Mouse (Mus musculus): ENCODE results near the gene Fsd2. TPM values are rescaled to one million over a fixed set of nuclear protein-coding genes. Genes with fewer than 3 reads are reported as not detected.

The Fsd2 gene
- polyA plus RNA-seq, 1 experiment from 2014 or later: 0.27 TPM

DNA sequence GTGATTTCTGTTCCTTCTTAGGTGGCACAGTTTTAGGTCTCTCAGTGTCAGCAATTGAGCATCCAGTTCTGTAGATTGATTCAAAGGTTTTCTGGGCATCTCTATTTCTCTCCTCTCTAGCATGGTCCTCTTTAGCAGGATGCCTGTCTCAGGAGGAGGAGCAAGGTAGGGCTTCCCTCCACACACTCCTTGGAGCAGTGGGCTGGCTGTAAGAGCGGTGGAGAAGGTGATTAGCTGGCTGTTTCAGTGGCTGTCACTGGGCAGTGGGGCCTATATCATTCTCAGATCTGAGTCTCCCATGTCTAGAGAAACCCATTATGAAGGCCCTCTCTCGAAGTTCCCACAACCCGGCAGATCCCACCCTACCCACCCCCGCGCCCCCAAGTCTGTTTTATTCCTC is 652 bp upstream of the Fsd2 start:
- H3K36me3 ChIP-seq (ENCODE audit: insufficient read depth, low read length): no peaks in the 10 kb centered on the region
- no peak overlapping the region for H3K27ac ChIP-seq (ENCODE audit: low read length)
- no peak for ATAC-seq (ENCODE audit: low FRiP score, low TSS enrichment)
- H3K4me3 ChIP-seq (ENCODE audit: low read length): no peak overlapping the region
- H3K9ac ChIP-seq (replicated peaks; ENCODE audit: low read length): no peak overlapping the region
- H3K4me2 ChIP-seq (replicated peaks; ENCODE audit: low read depth, low read length): no peak overlapping the region
- WGBS: 85% methylated on average over 5 of the region's 5 CpGs
- no peaks in the 10 kb centered on the region for H3K9me3 ChIP-seq (ENCODE audit: low read length)
- H3K4me1 ChIP-seq (ENCODE audit: insufficient read depth, low read length): peaks cover 5% of the 10 kb centered on the region; the same call in 1 of the 2 replicates
- no peaks in the 10 kb centered on the region for H3K27me3 ChIP-seq (ENCODE audit: insufficient read depth, low read length)

GRCm38 (mm10) chr7:81566332-81566731 is 412 bp downstream of the Fsd2 start:
- Histone ChIP-seq H3K4me3 (ENCODE audit: low read length) (no peak overlapping the region), H3K4me1 (ENCODE audit: insufficient read depth, low read length) (no peaks in the 10 kb centered on the region), H3K9me3 (ENCODE audit: low read length) (no peaks in the 10 kb centered on the region), H3K4me2 (replicated peaks; ENCODE audit: low read depth, low read length) (no peak overlapping the region), H3K36me3 (ENCODE audit: insufficient read depth, low read length) (no peaks in the 10 kb centered on the region), H3K9ac (replicated peaks; ENCODE audit: low read length) (no peak overlapping the region), H3K27me3 (ENCODE audit: insufficient read depth, low read length) (no peaks in the 10 kb centered on the region), H3K27ac (ENCODE audit: low read length) (no peak overlapping the region)
- ATAC-seq (ENCODE audit: low FRiP score, low TSS enrichment): no peak
- WGBS: 84% methylated on average over 4 of the region's 4 CpGs

DNA sequence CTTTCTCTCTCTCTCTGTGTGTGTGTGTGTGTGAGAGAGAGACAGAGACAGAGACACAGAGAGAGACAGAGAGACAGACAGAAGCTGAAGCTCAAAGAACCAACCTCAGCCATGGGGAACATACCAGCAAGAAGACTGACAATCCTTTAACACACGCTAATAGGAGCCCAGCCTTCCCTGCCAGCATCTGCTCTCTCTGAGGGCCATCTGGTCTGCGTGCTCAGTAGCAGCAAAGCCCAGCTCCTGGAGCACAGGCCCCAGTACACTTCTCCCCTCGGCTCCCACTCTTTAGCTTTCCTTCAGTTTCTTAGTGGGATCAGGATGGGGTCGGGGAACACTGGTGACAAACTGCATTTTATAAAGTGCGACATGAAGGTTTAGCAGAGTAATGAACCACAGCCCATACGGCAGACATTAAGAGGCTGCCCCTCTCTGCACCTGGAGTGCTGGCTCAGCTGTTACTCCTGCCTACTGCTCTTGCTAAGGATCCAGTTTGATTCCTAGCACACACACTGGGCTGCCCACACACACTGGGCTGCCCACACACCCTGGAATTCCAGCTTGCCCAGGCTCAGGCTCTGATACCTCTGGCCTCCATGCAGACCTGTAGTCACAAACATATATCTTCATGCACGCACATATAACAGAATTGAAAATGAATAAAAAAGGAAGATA is 1.2 kb downstream of the Fsd2 start:
- ATAC-seq (ENCODE audit: low FRiP score, low TSS enrichment): no peak
- Histone ChIP-seq H3K27me3 (ENCODE audit: insufficient read depth, low read length) (no peaks in the 10 kb centered on the region), H3K27ac (ENCODE audit: low read length) (no peak overlapping the region), H3K4me3 (ENCODE audit: low read length) (no peak overlapping the region), H3K4me2 (replicated peaks; ENCODE audit: low read depth, low read length) (no peak overlapping the region), H3K9ac (replicated peaks; ENCODE audit: low read length) (no peak overlapping the region), H3K36me3 (ENCODE audit: insufficient read depth, low read length) (no peaks in the 10 kb centered on the region), H3K4me1 (ENCODE audit: insufficient read depth, low read length) (no peaks in the 10 kb centered on the region), H3K9me3 (ENCODE audit: low read length) (no peaks in the 10 kb centered on the region)
- WGBS: 66% methylated on average over 7 of the region's 7 CpGs

GRCm38 (mm10) chr7:81564766-81565165 is 2.0 kb downstream of the Fsd2 start:
- 79% methylated on average over 7 of the region's 7 CpGs for WGBS
- Histone ChIP-seq H3K27ac (ENCODE audit: low read length) (no peak overlapping the region), H3K4me3 (ENCODE audit: low read length) (no peak overlapping the region), H3K27me3 (ENCODE audit: insufficient read depth, low read length) (no peaks in the 10 kb centered on the region), H3K36me3 (ENCODE audit: insufficient read depth, low read length) (no peaks in the 10 kb centered on the region), H3K9ac (replicated peaks; ENCODE audit: low read length) (no peak overlapping the region), H3K4me2 (replicated peaks; ENCODE audit: low read depth, low read length) (no peak overlapping the region), H3K4me1 (ENCODE audit: insufficient read depth, low read length) (no peaks in the 10 kb centered on the region), H3K9me3 (ENCODE audit: low read length) (no peaks in the 10 kb centered on the region)
- ATAC-seq (ENCODE audit: low FRiP score, low TSS enrichment): no peak

DNA sequence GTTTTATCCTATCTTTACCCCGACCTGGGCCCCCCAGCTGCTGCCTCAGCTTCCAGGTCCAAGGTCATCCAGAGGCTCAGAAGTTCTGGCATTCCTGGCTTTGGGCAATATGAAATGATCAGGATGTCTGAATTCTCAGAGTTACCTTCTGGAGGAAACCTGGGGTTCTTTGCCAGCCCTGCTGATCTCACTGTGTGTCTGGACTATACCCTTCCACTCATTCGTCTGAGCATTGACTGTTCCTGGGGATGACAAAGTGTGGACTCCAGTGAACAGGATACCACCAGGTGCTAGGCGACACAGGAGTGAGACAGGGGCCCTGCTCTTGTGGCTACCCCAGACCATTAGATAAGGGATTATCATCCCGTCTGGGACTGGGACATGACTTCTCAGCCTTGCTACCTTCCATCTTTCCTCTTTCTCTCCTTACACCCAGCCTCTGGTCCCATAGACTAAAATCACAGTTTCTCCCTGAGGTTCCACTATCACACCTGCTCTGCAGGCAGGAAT is 3.2 kb downstream of the Fsd2 start:
- H3K9ac ChIP-seq (replicated peaks; ENCODE audit: low read length): no peak overlapping the region
- H3K27ac ChIP-seq (ENCODE audit: low read length): no peak overlapping the region
- H3K4me2 ChIP-seq (replicated peaks; ENCODE audit: low read depth, low read length): no peak overlapping the region
- H3K4me1 ChIP-seq (ENCODE audit: insufficient read depth, low read length): no peaks in the 10 kb centered on the region
- 75% methylated on average over 4 of the region's 4 CpGs for WGBS
- no peak for ATAC-seq (ENCODE audit: low FRiP score, low TSS enrichment)
- H3K27me3 ChIP-seq (ENCODE audit: insufficient read depth, low read length): no peaks in the 10 kb centered on the region
- no peaks in the 10 kb centered on the region for H3K9me3 ChIP-seq (ENCODE audit: low read length)
- H3K4me3 ChIP-seq (ENCODE audit: low read length): no peak overlapping the region
- no peaks in the 10 kb centered on the region for H3K36me3 ChIP-seq (ENCODE audit: insufficient read depth, low read length)

DNA sequence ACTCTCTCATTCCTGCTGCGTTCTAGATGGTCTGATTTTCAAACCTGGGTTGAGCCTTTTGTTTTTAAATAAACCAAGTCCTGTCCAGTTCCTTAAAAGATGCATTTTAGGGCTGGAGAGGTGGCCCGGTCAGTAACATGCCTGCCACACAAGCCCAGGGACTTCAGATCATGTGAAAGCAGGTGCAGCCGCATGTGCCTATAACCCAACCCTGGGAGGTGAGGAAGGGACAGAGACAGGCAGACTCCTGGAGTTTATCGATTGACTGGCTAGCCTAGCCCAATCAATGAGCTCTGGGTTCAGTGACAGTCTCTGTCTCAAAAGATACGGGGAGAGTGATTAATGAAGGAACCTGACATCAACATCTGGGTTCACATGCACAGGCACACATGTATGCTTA is 5.5 kb downstream of the Fsd2 start:
- Histone ChIP-seq H3K9me3 (ENCODE audit: low read length) (no peaks in the 10 kb centered on the region), H3K4me2 (replicated peaks; ENCODE audit: low read depth, low read length) (no peak overlapping the region), H3K4me1 (ENCODE audit: insufficient read depth, low read length) (no peaks in the 10 kb centered on the region), H3K4me3 (ENCODE audit: low read length) (no peak overlapping the region), H3K9ac (replicated peaks; ENCODE audit: low read length) (no peak overlapping the region), H3K36me3 (ENCODE audit: insufficient read depth, low read length) (no peaks in the 10 kb centered on the region), H3K27me3 (ENCODE audit: insufficient read depth, low read length) (no peaks in the 10 kb centered on the region), H3K27ac (ENCODE audit: low read length) (no peak overlapping the region)
- ATAC-seq (ENCODE audit: low FRiP score, low TSS enrichment): no peak
- WGBS: 82% methylated on average over 5 of the region's 5 CpGs

DNA sequence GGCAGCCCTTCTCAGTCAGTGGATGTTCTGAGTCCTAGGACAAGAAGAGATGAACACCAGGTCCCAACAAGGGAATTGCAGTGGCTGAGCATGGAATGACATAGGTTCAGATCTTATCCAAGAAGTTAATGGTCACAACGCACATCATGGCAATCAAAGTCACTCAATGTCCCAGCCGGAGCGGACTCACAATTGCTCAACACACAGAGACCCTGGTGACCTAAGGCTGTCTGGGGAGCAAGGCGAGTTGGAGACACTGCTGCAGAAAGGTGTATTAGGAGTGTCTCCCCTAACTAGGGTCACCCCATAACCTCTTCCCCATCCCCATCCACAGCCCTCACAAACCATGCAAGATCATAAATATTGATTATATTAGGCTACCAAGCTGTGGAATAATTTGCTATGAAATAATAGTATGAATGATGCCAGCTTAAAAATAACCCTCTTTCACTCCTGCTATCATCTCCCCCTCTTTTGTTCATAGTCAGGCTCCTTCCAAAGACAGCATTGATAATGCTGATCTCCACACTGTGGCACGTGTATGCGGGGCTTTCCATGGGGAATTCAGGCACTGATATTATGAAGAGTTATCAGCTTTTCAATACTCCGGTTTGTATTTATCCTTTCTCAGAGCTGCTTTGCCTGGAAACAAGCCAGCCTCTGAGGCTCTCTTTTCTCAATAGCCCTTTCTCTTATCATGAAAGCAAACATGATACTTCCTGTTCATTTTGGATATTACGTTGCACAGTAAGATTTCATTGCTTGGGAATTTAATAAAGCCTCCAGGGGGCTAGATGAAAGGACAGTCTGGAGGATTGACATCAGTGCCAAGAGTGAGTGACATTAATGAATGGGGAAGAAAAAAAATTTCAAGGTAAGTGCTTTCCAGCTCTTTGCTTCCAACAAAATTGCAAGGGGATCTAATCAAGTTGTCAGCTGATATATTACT is 6.4 kb downstream of the Fsd2 start:
- WGBS: 66% methylated on average over 8 of the region's 8 CpGs
- no peaks in the 10 kb centered on the region for H3K36me3 ChIP-seq (ENCODE audit: insufficient read depth, low read length)
- H3K9me3 ChIP-seq (ENCODE audit: low read length): no peaks in the 10 kb centered on the region
- no peaks in the 10 kb centered on the region for H3K4me1 ChIP-seq (ENCODE audit: insufficient read depth, low read length)
- no peaks in the 10 kb centered on the region for H3K27me3 ChIP-seq (ENCODE audit: insufficient read depth, low read length)
- H3K4me3 ChIP-seq (ENCODE audit: low read length): no peak overlapping the region
- ATAC-seq (ENCODE audit: low FRiP score, low TSS enrichment): no peak
- no peak overlapping the region for H3K4me2 ChIP-seq (replicated peaks; ENCODE audit: low read depth, low read length)
- no peak overlapping the region for H3K9ac ChIP-seq (replicated peaks; ENCODE audit: low read length)
- no peak overlapping the region for H3K27ac ChIP-seq (ENCODE audit: low read length)

- H3K27me3 ChIP-seq (ENCODE audit: insufficient read depth, low read length): no peaks in the 10 kb centered on the region
- ATAC-seq (ENCODE audit: low FRiP score, low TSS enrichment): no peak
- H3K4me2 ChIP-seq (replicated peaks; ENCODE audit: low read depth, low read length): no peak overlapping the region
- no peaks in the 10 kb centered on the region for H3K4me1 ChIP-seq (ENCODE audit: insufficient read depth, low read length)
- H3K9me3 ChIP-seq (ENCODE audit: low read length): no peaks in the 10 kb centered on the region
- no peaks in the 10 kb centered on the region for H3K36me3 ChIP-seq (ENCODE audit: insufficient read depth, low read length)
- no peak overlapping the region for H3K27ac ChIP-seq (ENCODE audit: low read length)
- H3K9ac ChIP-seq (replicated peaks; ENCODE audit: low read length): no peak overlapping the region
- 85% methylated on average over 14 of the region's 14 CpGs for WGBS
- H3K4me3 ChIP-seq (ENCODE audit: low read length): no peak overlapping the region
Observed at GRCm38 (mm10) chr7:81559231-81559980, 7.3 kb downstream of the Fsd2 start.

- no peaks in the 10 kb centered on the region for H3K36me3 ChIP-seq (ENCODE audit: insufficient read depth, low read length)
- no peak overlapping the region for H3K4me3 ChIP-seq (ENCODE audit: low read length)
- no peaks in the 10 kb centered on the region for H3K9me3 ChIP-seq (ENCODE audit: low read length)
- ATAC-seq (ENCODE audit: low FRiP score, low TSS enrichment): no peak
- no peaks in the 10 kb centered on the region for H3K27me3 ChIP-seq (ENCODE audit: insufficient read depth, low read length)
- H3K9ac ChIP-seq (replicated peaks; ENCODE audit: low read length): no peak overlapping the region
- no peaks in the 10 kb centered on the region for H3K4me1 ChIP-seq (ENCODE audit: insufficient read depth, low read length)
- WGBS: 73% methylated on average over 4 of the region's 4 CpGs
- no peak overlapping the region for H3K27ac ChIP-seq (ENCODE audit: low read length)
- H3K4me2 ChIP-seq (replicated peaks; ENCODE audit: low read depth, low read length): no peak overlapping the region
Observed at GRCm38 (mm10) chr7:81557985-81558360, 8.8 kb downstream of the Fsd2 start.

All from kidney, embryonic 16.5 days (tissue).